Mouse (Mus musculus) lung, postnatal 25 days (tissue): ENCODE measurements around the gene Mylk3.

Experiments used
- DNase-seq: peaks from one replicate; pipeline ENCODE4 v3.0.0; 2022; ENCODE audit warnings: low spot score

The Mylk3 gene

DNA sequence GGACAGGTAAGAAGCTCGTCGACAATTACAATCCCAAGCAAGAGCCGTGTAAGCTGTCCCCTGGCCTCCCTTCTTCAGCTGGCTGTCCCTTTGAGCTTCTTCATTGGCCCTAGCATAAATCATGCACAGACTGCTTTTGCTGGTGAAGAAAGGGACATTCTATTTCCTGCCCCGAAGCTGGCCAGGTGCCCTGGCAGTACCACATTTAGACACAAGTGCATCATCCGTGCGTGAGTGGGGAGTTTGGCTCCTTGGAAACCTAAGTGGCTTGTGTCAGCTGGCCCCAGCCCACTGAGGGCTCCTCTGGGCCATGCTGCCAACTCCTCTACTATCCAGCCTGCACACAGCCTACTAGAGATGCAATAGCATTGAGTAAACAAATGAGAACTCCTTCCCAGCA is at the start of gene Mylk3:
Gene Mylk3 (minus strand): TSS at position 141 of the 400 bp plus-strand sequence.
- no peak for DNase-seq

DNA sequence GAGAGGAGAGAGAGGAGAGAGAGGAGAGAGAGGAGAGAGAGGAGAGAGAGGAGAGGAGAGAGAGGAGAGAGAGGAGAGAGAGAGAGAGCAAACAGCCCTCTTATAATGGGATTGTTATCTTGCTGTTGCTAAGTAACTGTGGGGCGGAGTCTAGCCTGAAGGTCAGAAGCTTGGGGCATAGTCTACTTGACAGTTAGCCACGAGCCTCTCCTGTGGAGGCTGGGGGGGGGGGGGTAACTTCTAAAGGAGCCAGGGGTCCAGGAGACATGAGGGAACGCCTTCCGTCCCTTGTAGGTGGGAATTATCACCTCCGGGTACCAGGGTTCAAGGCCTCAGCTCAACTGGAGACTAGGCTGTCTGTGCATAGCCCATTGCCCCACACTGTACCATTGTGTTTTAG is 49.6 kb upstream of the Mylk3 start:
- peak; percentile 18 for DNase-seq

DNA sequence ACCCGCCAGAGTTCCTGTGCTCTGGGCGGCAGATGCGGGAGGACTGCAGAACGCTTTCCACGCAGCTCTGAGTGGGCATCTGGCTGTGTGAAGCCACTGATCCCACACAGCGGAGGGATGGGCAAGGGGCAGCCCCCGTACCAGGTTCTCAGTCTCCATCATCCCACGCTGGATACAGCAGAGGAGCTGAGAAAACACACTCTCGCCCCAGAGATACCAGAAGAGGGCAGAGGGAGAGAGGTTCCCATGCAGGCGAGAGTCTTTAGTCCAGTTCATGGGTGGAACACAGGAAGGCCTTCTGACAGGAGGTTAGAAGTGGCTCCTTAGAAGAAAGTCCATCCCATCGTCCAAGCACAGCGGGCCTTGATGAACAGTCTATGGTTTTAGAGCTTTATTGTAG is 48.7 kb upstream of the Mylk3 start:
- no peak for DNase-seq

DNA sequence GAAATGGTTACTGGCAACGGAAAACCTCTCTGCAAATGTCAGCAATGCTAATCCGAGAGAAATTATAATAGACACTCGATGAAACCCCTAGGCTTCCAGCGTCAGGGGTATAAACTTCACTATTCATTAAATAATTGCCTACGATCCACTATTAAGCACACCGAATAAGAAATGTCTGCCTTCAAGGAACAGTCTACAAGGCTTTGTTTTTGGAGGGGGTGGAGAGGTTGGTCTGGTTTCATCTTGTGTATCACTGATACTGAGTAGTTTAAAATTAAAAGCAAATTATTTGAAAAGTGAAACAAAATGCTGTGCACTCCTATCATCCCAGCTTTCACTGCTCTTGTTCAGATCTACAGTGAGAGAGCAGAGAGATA is 46.9 kb upstream of the Mylk3 start:
- no peak for DNase-seq

DNA sequence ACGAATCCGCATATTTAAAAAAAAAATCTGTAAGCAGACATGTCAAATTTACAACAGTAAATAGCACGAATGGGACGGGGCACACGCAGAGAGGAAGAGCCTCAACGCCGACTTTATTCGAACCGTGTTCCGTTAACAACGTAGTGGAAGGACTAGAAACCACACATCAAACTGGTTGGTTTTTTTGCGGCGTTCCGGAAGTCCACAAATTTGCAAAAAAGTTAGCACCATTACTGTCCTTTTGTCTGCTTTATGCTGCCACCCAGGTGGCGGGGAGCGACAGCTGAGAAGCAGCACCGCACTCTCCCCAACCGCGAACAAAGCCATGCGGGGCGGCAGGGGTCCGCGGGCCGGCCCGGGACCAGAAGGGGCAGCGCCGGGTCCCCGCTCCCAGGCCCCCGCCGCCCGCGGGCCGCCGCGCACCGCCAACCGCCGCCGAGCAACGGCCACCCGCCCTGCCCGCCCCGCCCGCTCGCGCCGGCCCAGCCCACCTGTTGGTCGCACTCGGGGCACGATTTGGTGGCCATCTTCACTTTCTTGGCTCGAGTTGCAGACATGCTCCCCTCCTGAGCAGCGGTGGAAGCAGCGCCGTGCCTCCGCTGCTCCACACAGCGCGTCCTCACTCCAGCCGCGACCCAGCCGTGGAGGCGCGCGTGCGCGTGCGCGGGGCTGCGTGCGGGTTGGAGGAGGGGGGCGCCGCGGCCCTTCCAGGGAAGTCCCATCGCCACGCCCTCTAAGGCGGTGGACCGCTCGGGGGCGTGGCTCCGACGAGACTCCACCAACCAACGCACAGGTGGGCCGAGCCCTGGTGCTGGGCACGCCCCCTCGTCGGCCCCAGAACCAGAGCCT is 46.2 kb upstream of the Mylk3 start, which contains the start of gene 4921524J17Rik:
Gene 4921524J17Rik (minus strand): TSS at position 666 of the 849 bp plus-strand sequence.
- peak; percentile 97 for DNase-seq

DNA sequence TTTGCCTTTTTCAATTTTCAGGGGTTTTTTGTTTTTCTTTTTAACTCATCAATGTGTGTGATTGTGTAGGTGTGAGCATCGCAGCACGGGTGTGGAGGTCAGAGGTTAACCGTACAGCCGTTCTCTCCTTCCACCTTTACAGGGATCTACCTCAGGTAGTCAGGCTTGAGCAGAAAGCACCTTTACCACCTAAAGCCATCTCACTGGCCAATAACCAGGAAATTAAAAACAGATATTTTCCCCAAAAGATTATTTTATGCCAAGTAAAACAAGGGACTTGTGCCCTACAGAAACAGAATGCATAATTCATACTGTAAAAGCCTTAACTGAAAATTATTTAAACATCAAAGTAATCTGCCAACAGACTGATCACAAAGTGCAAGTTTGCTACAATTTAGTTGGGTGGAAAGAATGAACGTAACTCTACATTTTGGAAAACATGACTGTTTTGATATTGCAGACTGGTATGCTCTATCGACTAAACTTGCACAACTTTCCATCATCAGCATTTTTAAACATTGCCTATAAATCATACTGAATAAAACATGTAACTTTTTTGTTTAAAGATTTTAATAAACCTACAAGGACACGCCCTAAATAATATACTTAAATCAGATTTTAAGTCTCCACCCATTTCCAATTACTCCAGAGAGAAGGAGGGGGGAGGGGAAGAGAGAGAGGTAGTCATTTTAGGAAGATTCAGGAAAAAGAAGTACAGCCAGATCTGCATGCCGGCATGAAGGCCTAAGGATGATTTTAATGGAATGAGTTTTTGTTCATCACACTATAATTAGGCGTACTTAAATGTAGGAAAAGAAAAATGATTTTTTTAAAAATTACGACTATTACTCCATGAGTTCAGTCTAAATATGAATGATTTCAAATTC is 45.4 kb upstream of the Mylk3 start:
- DNase-seq: peak; percentile 14

DNA sequence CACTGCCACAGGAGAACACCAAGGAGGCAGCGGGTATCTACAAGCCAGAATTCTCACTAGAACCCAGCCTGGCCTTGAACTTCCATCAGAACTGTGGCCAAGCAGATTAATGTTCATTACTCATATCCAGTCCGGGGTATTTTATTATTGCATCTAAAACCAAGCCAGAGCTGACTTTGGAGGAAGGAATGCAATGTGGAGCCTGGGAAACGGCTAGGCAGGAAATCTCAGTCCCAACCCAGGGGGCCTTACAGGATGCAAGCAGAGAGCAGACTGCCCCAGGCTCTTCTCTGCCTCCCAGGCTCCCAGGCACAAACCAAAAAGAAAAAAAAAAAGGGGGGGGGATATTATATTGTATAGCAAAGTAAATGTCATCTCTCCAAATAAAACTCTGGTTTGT is 44.7 kb upstream of the Mylk3 start:
- DNase-seq: peak; percentile 22

DNA sequence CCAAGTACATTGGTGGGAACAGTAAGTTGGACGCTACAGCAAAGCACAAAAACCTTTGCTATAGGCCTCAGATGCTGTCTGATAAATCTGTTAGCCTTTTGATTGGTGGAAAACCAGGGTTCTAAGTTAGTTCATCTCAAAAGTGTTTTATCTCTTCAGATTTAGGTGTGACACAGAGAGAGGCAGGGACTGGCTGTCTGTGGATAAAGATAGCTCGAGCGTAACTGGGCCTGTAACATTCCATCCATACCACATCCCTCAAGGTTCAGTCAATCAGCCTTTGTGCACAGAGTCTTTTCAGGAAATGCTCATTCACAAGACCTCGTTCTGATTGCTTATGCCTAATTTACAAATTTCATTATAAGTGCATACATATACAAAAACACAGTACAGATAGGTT is 43.1 kb upstream of the Mylk3 start:
- DNase-seq: peak; percentile 20

DNA sequence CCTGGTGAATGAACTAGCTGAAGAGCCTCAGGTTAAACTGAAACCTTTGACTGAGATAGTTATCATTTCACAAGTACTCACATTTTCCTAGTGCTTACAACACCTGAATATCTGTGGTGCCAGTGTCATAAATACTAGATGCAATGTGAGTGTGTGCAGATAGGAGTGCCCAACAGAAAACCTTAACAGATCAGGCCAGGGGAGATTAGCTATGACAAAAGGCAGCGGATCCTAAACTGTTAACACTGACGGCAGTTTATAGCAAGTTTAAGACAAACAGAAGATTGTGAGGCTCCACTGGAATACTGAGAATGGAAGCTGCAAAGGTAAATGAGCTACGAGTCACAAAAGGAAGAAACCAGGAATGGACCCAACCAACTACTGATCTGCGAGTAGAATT is 40.9 kb upstream of the Mylk3 start:
- DNase-seq: no peak

DNA sequence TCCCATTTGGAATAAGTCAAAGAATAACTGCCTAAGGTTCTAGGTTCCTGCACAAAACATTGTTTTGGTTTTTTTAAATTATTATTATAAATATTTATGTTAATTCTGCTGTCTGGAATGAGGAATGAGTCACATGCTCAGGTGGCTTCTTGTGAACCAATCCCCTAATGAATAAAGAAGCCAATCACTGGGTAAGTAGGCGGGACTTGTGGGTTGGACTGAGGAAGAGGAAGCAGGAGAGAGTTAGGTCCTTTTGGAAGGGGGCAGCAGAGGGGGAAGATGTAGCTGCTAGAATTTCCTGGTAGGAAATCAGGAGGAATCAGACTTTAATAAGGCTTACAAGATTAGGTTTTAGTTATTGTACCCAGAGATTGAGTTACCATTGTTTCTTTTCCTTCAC is 35.2 kb upstream of the Mylk3 start:
- DNase-seq: no peak

DNA sequence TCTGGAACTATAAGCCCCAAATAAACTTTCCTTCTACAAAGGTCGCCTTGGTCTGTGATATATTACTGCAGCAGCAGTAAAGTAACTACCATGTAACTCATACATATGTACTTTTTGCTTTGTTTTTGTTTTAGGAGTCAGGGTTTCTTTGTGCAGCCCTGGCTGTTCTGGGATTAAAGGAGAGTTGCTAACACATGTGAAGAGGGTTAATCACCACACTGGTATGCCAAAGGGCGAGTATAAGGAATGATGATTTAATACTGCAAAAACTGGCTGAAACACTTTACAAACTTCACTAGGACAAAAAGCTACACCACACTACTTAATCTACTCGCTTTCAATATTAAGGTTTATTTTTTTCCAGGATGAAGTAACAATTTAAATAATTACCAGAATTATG is 22.4 kb upstream of the Mylk3 start:
- no peak for DNase-seq

DNA sequence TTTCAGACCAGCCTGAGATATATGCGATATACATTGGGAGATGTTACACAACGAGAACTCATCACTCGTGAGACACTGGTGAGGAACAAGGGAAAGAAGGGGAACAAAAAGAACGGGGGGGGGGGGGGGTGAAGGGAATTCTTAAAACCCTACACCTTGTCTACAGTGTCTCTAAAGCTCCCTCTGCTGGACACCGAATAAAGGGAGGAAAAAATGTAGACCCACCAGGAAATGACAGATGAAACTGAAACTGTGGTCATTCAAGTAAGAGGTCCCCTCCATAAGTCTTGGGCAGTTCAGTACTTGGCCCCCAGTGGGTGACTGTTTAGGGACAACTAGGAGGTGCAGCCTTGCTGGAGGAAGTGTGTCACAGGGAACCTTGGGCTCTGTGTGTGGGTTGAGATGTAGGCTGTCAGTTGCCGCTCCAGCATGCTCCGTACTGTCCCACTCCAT is 21.9 kb upstream of the Mylk3 start:
- peak; percentile 41 for DNase-seq

DNA sequence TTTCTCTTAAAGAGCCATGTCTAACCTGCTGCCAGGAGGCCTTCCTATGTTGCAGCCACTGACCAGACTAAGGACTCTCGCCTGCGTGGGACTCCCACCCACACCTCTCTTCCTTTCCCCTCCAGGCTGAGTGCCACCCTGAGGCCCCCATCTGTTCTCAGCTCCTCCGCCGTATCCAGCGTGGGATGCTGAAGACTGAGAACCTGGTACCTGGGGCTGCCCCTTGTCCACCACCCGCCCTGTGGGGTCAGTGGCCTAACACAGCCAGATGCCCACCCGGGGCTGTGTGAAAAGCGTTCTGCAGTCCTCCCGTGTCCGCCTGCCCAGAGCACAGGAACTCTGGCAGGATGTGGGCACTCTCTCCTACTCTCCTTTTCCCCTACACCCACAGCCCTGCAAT is 19.8 kb upstream of the Mylk3 start:
- no peak for DNase-seq

DNA sequence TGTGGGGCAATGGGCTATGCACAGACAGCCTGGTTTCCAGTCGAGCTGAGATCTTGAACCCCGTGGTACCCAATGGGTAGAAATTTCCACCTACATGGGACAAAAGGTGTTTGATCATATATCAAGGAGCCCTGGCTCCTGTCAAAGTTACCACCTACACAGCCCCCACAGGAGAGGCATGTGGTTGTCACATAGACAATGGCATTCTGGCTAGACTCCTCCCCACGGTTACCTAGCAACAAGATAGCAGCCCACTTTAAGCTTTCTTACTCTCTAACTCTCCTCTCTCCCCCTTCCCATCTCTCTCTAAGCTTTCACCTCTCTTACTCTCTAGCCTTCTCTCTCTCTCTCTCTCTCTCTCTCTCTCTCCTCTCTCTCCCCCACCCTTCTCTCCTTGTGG is 19.3 kb upstream of the Mylk3 start:
- no peak for DNase-seq

DNA sequence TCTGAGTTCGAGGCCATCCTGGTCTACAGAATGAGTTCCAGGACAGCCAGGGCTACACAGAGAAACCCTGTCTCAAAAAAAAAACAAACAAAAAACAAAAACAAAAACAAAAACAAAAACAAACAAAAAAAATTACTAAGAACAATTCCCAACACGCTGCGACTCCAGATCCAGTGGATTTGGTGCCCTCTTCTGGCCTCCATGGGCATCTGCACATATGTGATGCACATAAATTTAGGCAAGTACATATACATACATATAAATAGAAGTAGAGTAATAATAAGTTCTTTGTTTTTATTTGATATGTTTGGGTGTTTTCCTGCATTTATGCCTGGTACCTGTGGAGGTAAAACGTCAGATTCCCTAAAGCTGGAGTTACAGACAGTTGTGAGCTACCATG is 12.4 kb upstream of the Mylk3 start:
- DNase-seq: no peak

DNA sequence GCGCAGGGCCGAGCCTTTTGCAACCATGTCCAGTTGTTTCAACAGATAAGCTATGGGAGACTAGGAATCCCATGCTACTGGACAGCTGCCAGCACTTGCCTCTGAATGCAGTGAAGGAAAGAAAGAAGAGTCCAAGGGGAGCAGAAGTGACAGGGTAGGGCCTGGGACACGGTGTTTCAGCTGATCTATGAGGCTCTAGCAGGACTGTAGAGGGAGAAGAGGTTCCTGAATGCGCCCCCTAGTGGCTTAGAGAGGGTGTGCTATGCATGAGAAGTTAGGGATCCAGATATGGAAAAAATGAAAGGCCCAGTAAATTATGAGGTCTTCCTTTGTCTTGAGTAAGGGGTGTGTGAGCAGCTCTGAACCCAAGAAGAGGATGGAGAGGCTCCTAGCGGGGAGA is 11.4 kb upstream of the Mylk3 start:
- peak; percentile 64 for DNase-seq

DNA sequence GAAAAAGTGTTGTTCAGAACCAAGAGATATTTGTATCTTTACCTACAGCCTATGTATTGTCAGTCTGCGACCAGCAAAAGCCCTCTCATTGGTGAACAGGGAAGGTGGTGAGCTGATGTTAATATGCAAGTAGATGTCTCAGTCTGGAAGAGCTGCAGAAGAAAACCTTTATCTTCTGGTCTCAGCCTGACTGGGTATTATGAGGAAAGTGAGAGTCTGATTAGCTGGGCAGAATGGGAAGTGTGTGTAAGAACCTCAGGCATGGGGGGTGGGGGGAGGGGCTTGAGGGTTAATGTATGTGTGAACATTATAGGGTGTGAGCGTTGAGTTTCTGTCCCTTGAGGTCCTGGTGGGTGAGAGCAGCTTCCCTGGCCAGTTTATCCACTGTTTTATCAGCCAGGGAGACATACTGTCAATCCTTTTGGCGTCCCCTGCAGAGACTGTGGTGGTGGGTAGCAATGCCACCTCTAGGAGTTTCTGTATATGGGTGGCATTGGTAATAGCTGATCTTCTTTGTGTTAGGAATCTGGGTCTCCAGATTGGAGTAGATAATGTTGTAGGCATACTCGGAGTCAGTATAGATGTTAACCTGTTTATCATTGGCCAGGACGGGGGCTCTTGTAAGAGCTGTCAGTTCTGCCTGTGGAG is 10.4 kb upstream of the Mylk3 start:
- no peak for DNase-seq

DNA sequence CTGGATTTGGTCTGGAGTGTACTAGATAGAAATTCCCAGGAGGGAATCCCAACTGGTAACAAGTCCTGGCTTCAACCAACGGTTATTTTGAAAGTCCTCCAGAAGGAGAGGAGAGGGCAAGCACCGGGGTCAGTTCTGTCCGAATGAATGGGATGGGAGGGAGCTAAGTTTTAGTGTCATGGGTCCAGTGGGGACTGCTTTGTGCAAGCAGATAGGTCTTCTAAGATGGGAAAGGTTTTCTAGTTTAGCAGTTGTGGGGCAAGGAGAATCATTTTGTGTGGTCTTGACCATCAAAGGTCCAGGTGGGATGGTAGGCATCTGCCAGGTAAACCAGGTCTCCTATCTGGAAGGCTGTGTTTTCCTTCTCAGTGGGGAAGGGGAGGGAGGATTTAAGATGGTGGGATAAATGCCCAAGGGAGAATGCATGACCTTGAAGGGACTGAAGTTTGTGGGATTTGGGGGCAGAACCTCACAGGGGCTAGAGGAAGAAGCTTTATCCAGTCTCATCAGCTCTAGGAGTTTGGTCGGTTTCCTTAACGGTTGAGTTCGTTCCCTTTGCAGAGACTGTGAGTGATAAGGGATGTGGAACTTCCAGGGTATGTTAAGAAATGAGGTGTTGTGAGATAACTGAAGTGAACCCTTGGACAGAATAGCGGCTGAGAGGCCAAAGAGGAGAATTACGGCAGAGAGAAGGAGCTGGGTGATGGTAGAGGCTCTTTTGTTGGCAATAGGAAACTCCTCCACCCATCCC is 9.7 kb upstream of the Mylk3 start:
- no peak for DNase-seq

DNA sequence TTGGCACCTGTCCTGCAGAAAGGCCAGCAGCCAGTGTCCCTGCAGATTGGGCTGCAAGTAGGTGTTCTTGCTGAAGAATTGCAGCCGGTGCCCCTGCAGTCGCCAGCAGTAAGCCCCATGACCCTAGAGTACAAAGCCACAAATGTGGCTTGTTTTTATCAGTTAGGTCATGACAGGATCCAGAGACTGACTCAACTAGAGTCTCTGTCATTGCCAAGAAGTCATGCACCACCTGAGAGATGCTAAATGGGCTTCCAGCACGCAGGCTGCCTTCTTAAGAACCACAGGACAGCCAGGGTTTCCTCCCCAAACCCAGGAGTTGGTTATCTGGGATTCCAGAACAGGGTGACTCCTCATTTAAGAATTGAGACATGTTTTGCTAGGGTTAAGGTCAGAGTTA is 8.9 kb upstream of the Mylk3 start:
- no peak for DNase-seq

DNA sequence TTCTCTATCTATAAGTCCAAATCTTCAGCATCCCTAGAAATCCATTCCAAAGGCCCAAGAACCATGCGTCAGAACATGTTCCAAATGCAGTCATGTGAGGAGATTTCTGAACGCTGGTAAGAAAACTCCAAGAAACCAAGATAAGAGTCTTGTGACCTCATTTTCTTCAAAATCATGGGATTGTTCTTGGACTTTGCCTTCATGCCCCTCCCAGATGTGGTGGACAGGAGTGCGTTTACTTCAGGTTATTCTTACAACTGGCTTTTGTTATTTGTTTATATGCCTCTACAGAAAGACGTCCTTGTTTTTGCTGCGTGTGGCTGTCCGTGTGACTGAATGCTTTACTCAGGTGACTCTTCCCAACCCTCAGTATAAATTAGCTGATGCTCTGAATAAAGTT is 7.1 kb upstream of the Mylk3 start:
- no peak for DNase-seq

DNA sequence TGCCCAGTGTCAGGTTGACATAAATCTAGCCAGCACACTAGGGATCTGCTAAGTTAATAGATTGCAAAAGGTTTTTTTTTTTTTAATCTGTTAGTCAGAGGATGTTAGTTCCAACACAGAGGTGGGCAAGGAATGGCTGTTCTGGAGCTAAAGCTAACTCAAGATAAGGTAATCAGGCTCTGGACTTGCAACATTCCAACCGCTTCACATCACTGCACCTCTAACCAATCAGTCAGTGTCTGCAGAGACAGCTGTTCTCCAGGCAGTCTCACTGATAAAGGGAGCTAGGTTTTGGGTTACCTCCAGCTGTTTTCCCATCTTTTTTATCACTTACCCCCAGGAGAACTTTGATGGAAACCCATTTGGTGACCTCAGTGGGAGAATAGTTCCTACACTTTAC is 5.3 kb upstream of the Mylk3 start:
- DNase-seq: no peak

DNA sequence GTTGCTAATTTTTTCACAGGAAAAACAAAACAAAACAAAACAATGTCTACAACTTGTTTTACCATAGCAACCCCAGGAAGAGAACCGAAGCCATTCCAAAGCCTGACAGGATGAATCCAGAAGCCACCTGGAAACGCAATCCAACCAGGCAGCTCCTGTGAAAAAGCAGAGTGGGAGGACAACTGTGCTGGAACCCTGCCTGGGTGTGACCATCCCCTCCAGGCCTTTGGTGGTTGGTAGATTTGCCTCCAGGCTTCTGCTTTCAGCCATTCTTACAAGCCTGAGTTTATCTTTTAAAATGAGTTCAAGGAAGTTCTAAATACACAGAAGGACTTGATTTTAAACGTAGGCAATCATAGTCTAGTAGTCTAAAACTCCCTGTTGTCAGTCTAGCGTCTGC is 4.2 kb downstream of the Mylk3 start:
- DNase-seq: no peak
